Mouse (Mus musculus): ENCODE data around the gene Olfr403.
"Not testable (repeated sequence)": the region's sequence is repeated elsewhere in the genome, so short reads cannot be mapped to it uniquely, and the experiment has no call there.

Gene Olfr403

DNA sequence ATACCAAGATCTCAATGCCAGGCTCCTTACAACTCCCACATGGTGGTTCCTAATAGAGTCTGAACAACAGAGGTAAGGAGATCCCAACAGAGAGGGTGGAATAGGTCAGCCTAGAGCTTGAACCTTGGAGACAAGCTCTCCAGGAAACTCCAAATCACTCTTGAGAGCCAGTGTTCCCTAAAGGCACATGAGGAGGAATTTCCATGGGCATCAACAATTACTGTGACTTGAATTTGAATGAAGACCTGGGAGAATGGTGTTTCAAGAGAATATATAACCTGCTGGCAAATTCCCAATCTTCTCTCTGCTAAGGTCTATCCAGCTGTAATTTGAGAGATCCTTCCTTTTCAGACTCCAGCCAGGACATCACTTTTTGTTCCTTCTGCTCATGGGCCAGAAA lies at the start of gene Olfr403:
Gene Olfr403 (plus strand): TSS at position 301 of the 400 bp plus-strand sequence.
- no peak for DNase-seq (ENCODE audit: low spot score in 2 of 2)

DNA sequence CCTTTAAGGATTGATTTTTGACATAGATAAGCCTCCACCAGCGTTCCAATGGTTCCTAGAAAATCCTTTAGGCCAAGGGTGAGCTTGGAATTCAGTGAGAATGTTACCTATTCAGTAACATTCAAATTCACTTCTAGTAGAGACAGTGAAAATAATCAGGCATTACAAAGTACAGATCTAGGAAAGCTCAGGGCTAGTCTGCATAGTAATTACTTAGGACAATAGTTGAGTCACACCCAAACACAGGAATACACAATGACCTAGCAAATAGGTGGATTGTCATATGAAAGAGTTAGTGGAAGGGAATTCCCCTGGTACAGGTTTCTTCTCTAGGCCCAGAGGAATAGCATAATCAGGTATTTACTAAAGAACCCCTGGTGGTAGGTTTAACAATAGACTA lies 46.0 kb upstream of the Olfr403 start:
- not testable (repeated sequence) for DNase-seq (ENCODE audit: low spot score in 2 of 2)

DNA sequence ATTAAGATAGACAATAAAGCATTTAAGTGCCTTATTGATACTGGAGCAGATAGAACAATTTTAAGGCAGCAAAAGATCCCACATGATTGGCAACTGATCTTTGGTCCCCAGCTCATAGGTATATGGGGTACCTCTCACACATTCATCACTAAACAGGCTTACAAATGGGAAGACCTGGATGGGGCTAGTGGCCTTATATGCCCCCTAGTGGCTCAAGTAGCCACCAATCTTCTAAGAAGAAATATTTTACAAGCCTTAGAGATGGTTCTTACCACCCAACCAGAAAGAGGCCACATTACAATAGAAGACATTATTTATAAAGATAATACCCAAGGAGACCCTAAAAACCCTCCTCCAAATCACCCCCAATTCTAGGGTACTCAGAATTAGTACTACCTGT lies 40.2 kb upstream of the Olfr403 start:
- no peak for DNase-seq (ENCODE audit: low spot score in 2 of 2)

- DNase-seq (ENCODE audit: low spot score in 2 of 2), result no peak
Observed at GRCm38 (mm10) chr11:74153229-74153628, 32.8 kb upstream of the Olfr403 start, which contains the start of gene Olfr402. Olfr402 (plus strand) TSS chr11:74153529.

- no peak for DNase-seq (ENCODE audit: low spot score in 2 of 2)
Observed at GRCm38 (mm10) chr11:74168771-74169170, 17.3 kb upstream of the Olfr403 start.

GRCm38 (mm10) chr11:74183168-74183567 lies 2.9 kb upstream of the Olfr403 start:
- no peak for DNase-seq (ENCODE audit: low spot score in 2 of 2)

DNA sequence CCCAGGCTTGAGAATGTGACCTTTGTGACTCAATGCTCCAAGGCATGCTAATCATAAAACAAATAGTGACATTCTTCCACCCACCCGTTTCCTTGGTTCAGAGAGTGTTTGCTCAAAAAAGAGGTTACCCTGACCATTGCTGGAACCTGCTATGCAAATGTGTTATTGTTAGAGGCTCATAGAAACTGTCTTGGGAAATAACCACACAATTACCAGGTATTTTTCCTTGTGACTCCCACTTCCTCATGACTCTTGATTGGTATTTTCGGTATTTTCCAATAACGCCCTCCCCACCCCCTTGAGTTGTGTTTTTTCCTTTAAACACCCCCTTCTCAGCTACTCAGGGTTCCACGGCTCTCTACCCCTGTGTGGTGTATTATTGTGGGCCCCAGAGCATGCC lies 2.3 kb upstream of the Olfr403 start:
- DNase-seq (ENCODE audit: low spot score in 2 of 2), result no peak

GRCm38 (mm10) chr11:74211279-74211678 lies 25.2 kb downstream of the Olfr403 start, which contains the start of gene Olfr43:
Olfr43 (minus strand) TSS chr11:74211379.
- no peak for DNase-seq (ENCODE audit: low spot score in 2 of 2)

DNA sequence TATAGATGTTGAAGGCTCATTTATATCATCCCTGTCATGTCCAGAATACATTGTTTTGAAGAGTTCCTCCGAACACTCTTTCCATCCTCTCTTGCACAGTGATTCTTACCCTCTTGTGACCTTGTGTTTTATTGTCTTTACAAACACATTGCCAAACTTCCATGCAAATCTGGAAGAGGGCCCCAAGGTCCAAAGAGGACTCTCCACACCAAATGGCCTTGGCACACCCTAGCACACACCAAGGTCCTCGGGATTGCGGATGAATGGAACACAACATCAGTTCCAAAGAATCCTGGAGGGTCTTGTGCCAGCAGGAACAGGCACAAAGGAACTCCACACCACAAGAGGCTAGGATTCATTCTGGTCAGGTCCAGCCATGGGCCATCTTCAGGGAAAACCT lies 55.2 kb downstream of the Olfr403 start:
- DNase-seq (ENCODE audit: low spot score in 2 of 2), result no peak
